Mouse (Mus musculus) testis, adult 2 months (tissue): ENCODE results near the gene Plekhg6.

ENCODE experiments used
- CTCF ChIP-seq: fragments of 200-500 bp; IDR thresholded peaks from 2 replicates; pipeline ENCODE4 v1.5.1; 2012; ENCODE audit warnings: low read depth, mild to moderate bottlenecking, inconsistent platforms, low read length, moderate library complexity; ENCODE audit not compliant: control insufficient read depth, insufficient read depth, insufficient replicate concordance
- POLR2A ChIP-seq: fragments of 200-500 bp; IDR thresholded peaks from 2 replicates; pipeline ENCODE4 v1.6.1; 2012; ENCODE audit warnings: low read depth, mild to moderate bottlenecking, inconsistent platforms, low read length, moderate library complexity; ENCODE audit not compliant: control insufficient read depth

- TF ChIP-seq POLR2A (no peak), CTCF (no peak)
Measured at GRCm38 (mm10) chr6:125321114-125321855, 59.3 kb downstream of the Plekhg6 start.
